Mouse (Mus musculus) limb, embryonic 12.5 days (tissue): ENCODE data around the gene Pias1. TPM values are rescaled to one million over a fixed set of nuclear protein-coding genes. Genes with fewer than 3 reads are reported as not detected.
A peak's percentile ranks its signal among the peaks of the same experiment; 100 is the strongest.

Source experiments
- ATAC-seq: fragments of 200-750 bp; cut with Nextera tagmentation; 2 replicates; pipeline ENCODE4 v1.8.0; 2017; ENCODE audit warnings: low read depth, moderate TSS enrichment; ENCODE audit not compliant: insufficient number of reproducible peaks, insufficient read depth, low FRiP score, low TSS enrichment
- H3K27ac ChIP-seq: fragments of 300-500 bp; sonication (generic); 2 replicates; pipeline ENCODE4 v1.5.1; 2016; ENCODE audit warnings: mild to moderate bottlenecking, moderate library complexity
- H3K27me3 ChIP-seq: fragments of 300-500 bp; sonication (generic); 2 replicates; pipeline ENCODE4 v1.6.1; 2016; ENCODE audit warnings: mild to moderate bottlenecking, moderate library complexity
- H3K36me3 ChIP-seq: fragments of 300-500 bp; sonication (generic); 2 replicates; pipeline ENCODE4 v1.6.1; 2016; ENCODE audit warnings: mild to moderate bottlenecking, moderate library complexity
- H3K4me1 ChIP-seq: fragments of 300-500 bp; sonication (generic); replicated peaks from 2 replicates; pipeline ENCODE4 v1.6.1; 2016
- H3K4me2 ChIP-seq: fragments of 300-500 bp; sonication (generic); 2 replicates; pipeline ENCODE4 v1.6.1; 2016; ENCODE audit warnings: mild to moderate bottlenecking, moderate library complexity
- H3K4me3 ChIP-seq: fragments of 300-500 bp; sonication (generic); replicated peaks from 2 replicates; pipeline ENCODE4 v1.5.1; 2016; ENCODE audit warnings: mild to moderate bottlenecking
- H3K9ac ChIP-seq: fragments of 300-500 bp; sonication (generic); replicated peaks from 2 replicates; pipeline ENCODE4 v1.6.1; 2016; ENCODE audit warnings: mild to moderate bottlenecking, moderate library complexity
- H3K9me3 ChIP-seq: fragments of 300-500 bp; sonication (generic); 2 replicates; pipeline ENCODE4 v1.6.1; 2016; ENCODE audit warnings: mild to moderate bottlenecking, moderate library complexity
- WGBS: fragments of 180-500 bp; shearing (Covaris S2); methylation state at CpG from one replicate; pipeline ENCODE4 v1.1.7; 2016; 5-methylcytosine and 5-hydroxymethylcytosine counted together
- polyA plus RNA-seq: library from polyadenylated mRNA; unstranded; fragments of >200 nt; fragmentation: Nextera tagmentation; extraction: Ambion mirVana; gene quantifications from 2 replicates; pipeline ENCODE4 v1.2.1, GENCODE M21; 2016

Pias1 gene
- polyA plus RNA-seq, 1 experiment from 2014 or later: 50.2 TPM

GRCm38 (mm10) chr9:62857216-62857615 lies 130.5 kb downstream of the Pias1 start:
- Histone ChIP-seq H3K4me3 (peak overlapping the region; percentile 15; the same call in 1 of the 2 replicates), H3K36me3 (no peaks in the 10 kb centered on the region), H3K4me1 (peaks cover 56% of the 10 kb centered on the region), H3K9me3 (no peaks in the 10 kb centered on the region), H3K9ac (no peak overlapping the region), H3K27ac (peak overlapping the region; percentile 87), H3K27me3 (no peaks in the 10 kb centered on the region), H3K4me2 (peak overlapping the region; percentile 50)
- ATAC-seq: no peak
- WGBS: 58% methylated on average over 9 of the region's 9 CpGs

GRCm38 (mm10) chr9:62854483-62854882 lies 133.2 kb downstream of the Pias1 start:
- no peak overlapping the region; the same call in 1 of the 2 replicates for H3K27ac ChIP-seq
- no peak for ATAC-seq
- no peaks in the 10 kb centered on the region for H3K27me3 ChIP-seq
- H3K9me3 ChIP-seq: no peaks in the 10 kb centered on the region
- WGBS: 48% methylated on average over 4 of the region's 4 CpGs
- no peak overlapping the region for H3K9ac ChIP-seq
- H3K4me3 ChIP-seq: no peak overlapping the region
- H3K4me2 ChIP-seq: no peak overlapping the region
- peaks cover 54% of the 10 kb centered on the region for H3K4me1 ChIP-seq
- H3K36me3 ChIP-seq: peaks cover 14% of the 10 kb centered on the region; the same call in 1 of the 2 replicates

GRCm38 (mm10) chr9:62851571-62851970 lies 136.2 kb downstream of the Pias1 start:
- ATAC-seq: no peak
- peaks cover 27% of the 10 kb centered on the region for H3K36me3 ChIP-seq
- H3K4me2 ChIP-seq: no peak overlapping the region
- H3K9ac ChIP-seq: no peak overlapping the region
- H3K27ac ChIP-seq: no peak overlapping the region
- H3K4me3 ChIP-seq: no peak overlapping the region
- WGBS: 77% methylated on average over 2 of the region's 2 CpGs
- peaks cover 30% of the 10 kb centered on the region for H3K4me1 ChIP-seq
- no peaks in the 10 kb centered on the region for H3K9me3 ChIP-seq
- H3K27me3 ChIP-seq: no peaks in the 10 kb centered on the region

- Histone ChIP-seq H3K27ac (no peak overlapping the region), H3K9me3 (no peaks in the 10 kb centered on the region), H3K27me3 (no peaks in the 10 kb centered on the region), H3K9ac (no peak overlapping the region), H3K4me2 (no peak overlapping the region), H3K36me3 (peaks cover 27% of the 10 kb centered on the region), H3K4me3 (no peak overlapping the region), H3K4me1 (peaks cover 19% of the 10 kb centered on the region)
- no peak for ATAC-seq
- WGBS: 96% methylated on average over 3 of the region's 3 CpGs
These were observed 139.1 kb downstream of the Pias1 start for GRCm38 (mm10) chr9:62848641-62849040.

GRCm38 (mm10) chr9:62847694-62848093 lies 140.0 kb downstream of the Pias1 start:
- no peaks in the 10 kb centered on the region for H3K27me3 ChIP-seq
- no peak; the same call in 1 of the 2 replicates for ATAC-seq
- H3K36me3 ChIP-seq: peaks cover 27% of the 10 kb centered on the region
- WGBS: 1% methylated on average over 3 of the region's 3 CpGs
- H3K4me1 ChIP-seq: peaks cover 19% of the 10 kb centered on the region
- no peak overlapping the region for H3K4me2 ChIP-seq
- H3K4me3 ChIP-seq: no peak overlapping the region
- H3K27ac ChIP-seq: no peak overlapping the region
- no peaks in the 10 kb centered on the region for H3K9me3 ChIP-seq
- H3K9ac ChIP-seq: no peak overlapping the region

- peaks cover 18% of the 10 kb centered on the region for H3K4me1 ChIP-seq
- H3K4me3 ChIP-seq: no peak overlapping the region
- no peak overlapping the region for H3K9ac ChIP-seq
- no peak for ATAC-seq
- WGBS: 94% methylated on average over 5 of the region's 5 CpGs
- H3K27me3 ChIP-seq: no peaks in the 10 kb centered on the region
- H3K9me3 ChIP-seq: no peaks in the 10 kb centered on the region
- peaks cover 13% of the 10 kb centered on the region for H3K36me3 ChIP-seq
- no peak overlapping the region for H3K4me2 ChIP-seq
- H3K27ac ChIP-seq: no peak overlapping the region
These were observed 143.3 kb downstream of the Pias1 start for GRCm38 (mm10) chr9:62844461-62844860.

- no peaks in the 10 kb centered on the region for H3K9me3 ChIP-seq
- H3K27me3 ChIP-seq: no peaks in the 10 kb centered on the region
- H3K36me3 ChIP-seq: peaks cover 6% of the 10 kb centered on the region; the same call in 1 of the 2 replicates
- H3K27ac ChIP-seq: no peak overlapping the region
- no peak for ATAC-seq
- H3K9ac ChIP-seq: no peak overlapping the region
- 84% methylated on average over 10 of the region's 10 CpGs for WGBS
- no peak overlapping the region for H3K4me3 ChIP-seq
- H3K4me2 ChIP-seq: no peak overlapping the region
- peaks cover 23% of the 10 kb centered on the region for H3K4me1 ChIP-seq
These were observed 144.2 kb downstream of the Pias1 start for GRCm38 (mm10) chr9:62843356-62844024.

- Histone ChIP-seq H3K27me3 (no peaks in the 10 kb centered on the region), H3K9ac (peak overlapping the region; percentile 85), H3K4me2 (peak overlapping the region; percentile 65), H3K4me3 (peak overlapping the region; percentile 66), H3K36me3 (no peaks in the 10 kb centered on the region), H3K4me1 (peaks cover 23% of the 10 kb centered on the region), H3K9me3 (no peaks in the 10 kb centered on the region), H3K27ac (peak overlapping the region; percentile 92)
- WGBS: 13% methylated on average over 14 of the region's 14 CpGs
- ATAC-seq: no peak
These were observed 148.5 kb downstream of the Pias1 start for GRCm38 (mm10) chr9:62839172-62839770.

- Histone ChIP-seq H3K9me3 (no peaks in the 10 kb centered on the region), H3K27me3 (no peaks in the 10 kb centered on the region), H3K9ac (peak within 1 kb of the TSS; percentile 85), H3K4me2 (peak within 1 kb of the TSS; percentile 65), H3K27ac (peak within 1 kb of the TSS; percentile 92), H3K4me3 (peak within 1 kb of the TSS; percentile 66), H3K36me3 (no peaks in the 10 kb centered on the region), H3K4me1 (peaks cover 23% of the 10 kb centered on the region)
- ATAC-seq: peak; percentile 82
- under 1% methylated on average over 48 of the region's 48 CpGs for WGBS
These were observed 149.1 kb downstream of the Pias1 start, which contains the start of gene Cln6 for GRCm38 (mm10) chr9:62838506-62839171. Gene Cln6, plus strand, starts transcription at chr9:62838785.

GRCm38 (mm10) chr9:62838146-62838505 lies 149.6 kb downstream of the Pias1 start:
- Histone ChIP-seq H3K9ac (0 out of 2 replicates have a peak overlapping the region, but pooled peaks have one; percentile 35), H3K4me3 (peak overlapping the region; percentile 66), H3K4me2 (peak overlapping the region; percentile 65), H3K9me3 (no peaks in the 10 kb centered on the region), H3K4me1 (peaks cover 23% of the 10 kb centered on the region), H3K27me3 (no peaks in the 10 kb centered on the region), H3K27ac (peak overlapping the region; percentile 92), H3K36me3 (no peaks in the 10 kb centered on the region)
- ATAC-seq: no peak
- WGBS: 16% methylated on average over 8 of the region's 8 CpGs

- Histone ChIP-seq H3K36me3 (no peaks in the 10 kb centered on the region), H3K4me2 (peak overlapping the region; percentile 65; the same call in 1 of the 2 replicates), H3K27ac (peak overlapping the region; percentile 92), H3K4me1 (peaks cover 23% of the 10 kb centered on the region), H3K27me3 (no peaks in the 10 kb centered on the region), H3K9me3 (no peaks in the 10 kb centered on the region), H3K9ac (no peak overlapping the region), H3K4me3 (no peak overlapping the region)
- 29% methylated on average over 3 of the region's 3 CpGs for WGBS
- no peak for ATAC-seq
These were observed 150.1 kb downstream of the Pias1 start for GRCm38 (mm10) chr9:62837611-62838010.
